Mouse (Mus musculus): ENCODE measurements at regions not wholly inside any gene's neighbourhood (a gene's known extent, or its start where the extent isn't known, plus 50 kb on each side); places are given as distances from the start of the nearest gene placed in this dataset.
A peak's percentile ranks its signal among the peaks of the same experiment; 100 is the strongest.
"Not testable (repeated sequence)": the region's sequence is repeated elsewhere in the genome, so short reads cannot be mapped to it uniquely, and the experiment has no call there.

DNA sequence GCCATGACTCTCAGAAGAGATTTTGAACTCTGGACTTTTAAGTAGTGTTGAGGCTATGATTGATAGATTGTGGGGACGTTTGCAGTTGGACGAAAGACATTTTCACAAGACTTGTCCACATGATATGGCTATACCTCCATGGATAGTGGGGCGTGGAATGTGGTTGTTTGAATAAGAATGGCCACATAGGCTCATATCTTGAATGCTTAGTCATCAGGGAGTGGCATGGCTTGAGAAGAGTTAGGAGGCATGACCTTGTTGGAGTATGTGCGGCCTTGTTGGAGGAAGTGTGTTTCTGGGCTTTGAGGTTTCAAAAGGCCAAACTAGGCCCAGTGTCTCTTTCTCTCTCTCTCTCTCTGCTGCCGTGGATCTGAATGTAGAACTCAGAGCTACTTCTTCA lies 204.7 kb upstream of the Pclo start:
- no peak for DNase-seq (ENCODE audit: low spot score)
- H3K4me2 ChIP-seq (replicated peaks): no peak overlapping the region
- H3K9me3 ChIP-seq (ENCODE audit: control insufficient read depth, low read length): no peaks in the 10 kb centered on the region
- H3K36me3 ChIP-seq (replicated peaks; ENCODE audit: control insufficient read depth, insufficient read depth): no peaks in the 10 kb centered on the region
- no peaks in the 10 kb centered on the region for H3K27me3 ChIP-seq (ENCODE audit: control insufficient read depth, insufficient read depth, low read length)
- no peak overlapping the region for H3K4me3 ChIP-seq (replicated peaks; ENCODE audit: low read length)
- no peaks in the 10 kb centered on the region for H3K4me1 ChIP-seq (replicated peaks; ENCODE audit: control insufficient read depth, insufficient read depth, low read length)
- H3K27ac ChIP-seq: no peak overlapping the region
- no peak for ATAC-seq (ENCODE audit: low FRiP score)
- H3K9ac ChIP-seq: no peak overlapping the region
- 92% methylated on average over 5 of the region's 5 CpGs for WGBS

DNA sequence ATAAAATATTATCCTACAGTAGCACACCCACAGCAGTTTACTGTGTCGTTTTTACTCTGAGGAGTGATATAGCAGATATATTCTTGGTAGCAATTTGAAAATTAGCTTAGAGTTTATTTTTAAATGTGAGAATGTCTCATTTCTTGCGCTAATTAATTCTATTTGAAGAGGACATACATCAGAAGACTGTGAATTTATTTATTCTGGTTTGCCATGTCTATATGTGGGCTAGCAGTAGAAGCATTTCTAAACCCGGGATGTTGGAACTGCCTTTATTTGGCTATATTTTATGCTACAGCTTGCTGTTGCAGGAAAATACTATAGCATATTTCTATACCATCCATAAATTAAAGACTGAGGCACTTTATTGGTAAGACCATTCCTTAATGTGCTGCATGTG lies 203.0 kb upstream of the Pclo start:
- Histone ChIP-seq H3K4me3 (replicated peaks; ENCODE audit: low read length) (no peak overlapping the region), H3K27me3 (ENCODE audit: control insufficient read depth, insufficient read depth, low read length) (no peaks in the 10 kb centered on the region), H3K9ac (no peak overlapping the region), H3K4me2 (replicated peaks) (no peak overlapping the region), H3K9me3 (ENCODE audit: control insufficient read depth, low read length) (no peaks in the 10 kb centered on the region), H3K27ac (no peak overlapping the region), H3K36me3 (replicated peaks; ENCODE audit: control insufficient read depth, insufficient read depth) (no peaks in the 10 kb centered on the region), H3K4me1 (replicated peaks; ENCODE audit: control insufficient read depth, insufficient read depth, low read length) (no peaks in the 10 kb centered on the region)
- DNase-seq (ENCODE audit: low spot score) (no peak), ATAC-seq (ENCODE audit: low FRiP score) (no peak)
- WGBS: 92% methylated on average over 3 of the region's 3 CpGs

DNA sequence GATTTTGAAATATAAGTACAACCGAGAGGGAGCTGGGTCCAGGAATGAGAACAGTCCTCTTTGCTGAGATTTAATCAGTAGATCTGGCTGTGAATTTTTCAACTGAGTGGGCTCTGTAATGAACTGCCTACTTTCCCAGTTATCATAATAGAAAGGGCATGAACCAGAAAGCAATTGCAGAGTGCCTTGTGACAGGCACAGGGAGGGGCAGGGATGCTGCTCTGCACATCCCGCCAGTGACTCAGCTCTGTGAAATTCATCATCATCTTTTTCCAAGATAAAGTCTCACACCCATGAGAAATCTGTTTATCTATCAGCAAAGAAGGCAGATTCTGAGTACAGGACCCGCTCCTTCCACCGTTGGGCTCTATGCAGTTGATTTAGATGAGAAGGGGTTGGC lies 194.5 kb upstream of the Pclo start:
- Histone ChIP-seq H3K4me2 (replicated peaks) (no peak overlapping the region), H3K9me3 (ENCODE audit: control insufficient read depth, low read length) (no peaks in the 10 kb centered on the region), H3K27me3 (ENCODE audit: control insufficient read depth, insufficient read depth, low read length) (no peaks in the 10 kb centered on the region), H3K9ac (no peak overlapping the region), H3K36me3 (replicated peaks; ENCODE audit: control insufficient read depth, insufficient read depth) (no peaks in the 10 kb centered on the region), H3K4me3 (replicated peaks; ENCODE audit: low read length) (no peak overlapping the region), H3K4me1 (replicated peaks; ENCODE audit: control insufficient read depth, insufficient read depth, low read length) (no peaks in the 10 kb centered on the region), H3K27ac (no peak overlapping the region)
- no peak for DNase-seq (ENCODE audit: low spot score)
- ATAC-seq (ENCODE audit: low FRiP score): no peak; the same call in 1 of the 2 replicates
- 86% methylated on average over 4 of the region's 4 CpGs for WGBS

DNA sequence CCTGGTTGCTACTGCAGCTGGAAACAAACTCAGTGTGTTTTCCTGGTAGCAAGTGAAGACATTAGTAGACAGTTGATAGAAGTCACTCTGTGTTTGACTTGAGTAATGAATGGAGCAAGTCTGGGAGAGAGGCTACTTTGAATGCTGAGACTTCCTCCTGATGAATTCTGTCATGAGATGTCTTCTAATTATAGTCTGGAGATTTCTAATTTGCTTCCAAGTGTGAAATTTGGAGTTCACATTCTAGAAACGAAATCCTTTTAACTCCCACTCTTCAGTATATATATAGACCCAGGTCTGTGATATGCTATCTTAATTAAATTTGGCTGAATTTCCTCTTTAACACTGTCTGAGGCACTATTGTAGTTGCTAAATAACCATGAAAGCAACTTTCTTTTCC lies 192.7 kb upstream of the Pclo start:
- no peak for DNase-seq (ENCODE audit: low spot score)
- Histone ChIP-seq H3K4me1 (replicated peaks; ENCODE audit: control insufficient read depth, insufficient read depth, low read length) (no peaks in the 10 kb centered on the region), H3K9me3 (ENCODE audit: control insufficient read depth, low read length) (no peaks in the 10 kb centered on the region), H3K27me3 (ENCODE audit: control insufficient read depth, insufficient read depth, low read length) (no peaks in the 10 kb centered on the region), H3K9ac (no peak overlapping the region), H3K4me3 (replicated peaks; ENCODE audit: low read length) (no peak overlapping the region), H3K27ac (no peak overlapping the region), H3K4me2 (replicated peaks) (no peak overlapping the region), H3K36me3 (replicated peaks; ENCODE audit: control insufficient read depth, insufficient read depth) (no peaks in the 10 kb centered on the region)
- WGBS: 59% methylated on average over 1 of the region's 1 CpGs
- no peak for ATAC-seq (ENCODE audit: low FRiP score)

DNA sequence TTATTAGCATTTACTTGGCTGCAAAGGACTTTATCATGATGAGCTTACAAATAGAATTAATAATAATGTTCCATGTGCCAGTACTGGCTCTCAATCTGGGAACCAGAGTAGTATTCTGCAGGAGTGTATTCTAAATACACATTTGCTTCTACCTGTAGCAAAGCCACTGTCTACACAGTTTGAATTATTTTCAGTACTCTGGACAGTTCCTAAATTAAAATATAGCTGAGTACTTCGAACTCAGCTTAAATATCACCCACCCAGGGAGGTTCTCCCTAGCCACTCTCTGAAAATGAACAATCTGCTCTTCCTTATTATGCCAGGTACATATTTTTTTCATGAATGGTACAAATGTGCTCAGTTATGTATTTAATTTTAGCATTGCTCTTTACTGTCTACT lies 154.3 kb upstream of the Pclo start:
- Histone ChIP-seq H3K4me2 (replicated peaks) (no peak overlapping the region), H3K9ac (no peak overlapping the region), H3K4me3 (replicated peaks; ENCODE audit: low read length) (no peak overlapping the region), H3K4me1 (replicated peaks; ENCODE audit: control insufficient read depth, insufficient read depth, low read length) (no peaks in the 10 kb centered on the region), H3K9me3 (ENCODE audit: control insufficient read depth, low read length) (no peaks in the 10 kb centered on the region), H3K36me3 (replicated peaks; ENCODE audit: control insufficient read depth, insufficient read depth) (no peaks in the 10 kb centered on the region), H3K27me3 (ENCODE audit: control insufficient read depth, insufficient read depth, low read length) (no peaks in the 10 kb centered on the region), H3K27ac (no peak overlapping the region)
- ATAC-seq (ENCODE audit: low FRiP score) (no peak), DNase-seq (ENCODE audit: low spot score) (no peak)
- WGBS: 80% methylated on average over 1 of the region's 1 CpGs

DNA sequence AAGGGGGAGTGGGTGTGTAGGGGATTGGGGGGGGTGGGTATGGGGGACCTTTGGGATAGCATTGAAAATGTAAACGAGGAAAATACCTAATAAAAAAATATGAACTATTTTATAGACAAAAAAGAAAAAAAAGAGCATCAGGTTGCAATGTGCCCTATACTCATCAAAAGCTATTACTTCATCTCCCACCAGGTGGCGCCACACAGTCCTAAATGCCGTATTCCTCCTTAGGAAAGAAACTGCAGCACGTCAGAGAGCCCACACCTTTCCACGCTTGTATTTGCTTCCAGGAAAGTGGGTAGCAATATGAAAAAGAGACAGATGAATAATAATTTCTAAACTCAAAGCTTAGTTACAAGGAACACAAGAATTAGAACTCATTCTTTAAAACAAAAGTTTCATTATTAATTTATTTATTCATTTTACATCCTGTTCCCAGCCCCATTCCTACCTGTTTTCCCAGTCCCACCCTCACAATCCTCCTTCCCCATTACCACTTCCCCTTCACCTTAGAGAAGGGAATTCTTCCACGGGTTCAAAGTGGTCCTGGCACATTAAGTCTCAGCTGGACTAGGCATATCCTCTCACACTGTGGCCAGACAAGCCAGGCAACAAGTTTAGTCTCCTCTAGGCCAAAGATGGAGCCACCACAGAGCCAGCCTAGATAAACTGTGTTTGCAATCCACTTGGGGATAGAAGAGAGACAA lies 125.4 kb upstream of the Pclo start:
- DNase-seq (ENCODE audit: low spot score) (peak; percentile 77), ATAC-seq (ENCODE audit: low FRiP score) (peak; percentile 91)
- WGBS: 32% methylated on average over 6 of the region's 6 CpGs
- H3K4me1 ChIP-seq (replicated peaks; ENCODE audit: control insufficient read depth, insufficient read depth, low read length): no peaks in the 10 kb centered on the region
- no peak overlapping the region for H3K9ac ChIP-seq
- H3K4me2 ChIP-seq (replicated peaks): no peak overlapping the region
- no peaks in the 10 kb centered on the region for H3K9me3 ChIP-seq (ENCODE audit: control insufficient read depth, low read length)
- no peak overlapping the region for H3K27ac ChIP-seq
- H3K4me3 ChIP-seq (replicated peaks; ENCODE audit: low read length): no peak overlapping the region
- no peaks in the 10 kb centered on the region for H3K27me3 ChIP-seq (ENCODE audit: control insufficient read depth, insufficient read depth, low read length)
- no peaks in the 10 kb centered on the region for H3K36me3 ChIP-seq (replicated peaks; ENCODE audit: control insufficient read depth, insufficient read depth)

DNA sequence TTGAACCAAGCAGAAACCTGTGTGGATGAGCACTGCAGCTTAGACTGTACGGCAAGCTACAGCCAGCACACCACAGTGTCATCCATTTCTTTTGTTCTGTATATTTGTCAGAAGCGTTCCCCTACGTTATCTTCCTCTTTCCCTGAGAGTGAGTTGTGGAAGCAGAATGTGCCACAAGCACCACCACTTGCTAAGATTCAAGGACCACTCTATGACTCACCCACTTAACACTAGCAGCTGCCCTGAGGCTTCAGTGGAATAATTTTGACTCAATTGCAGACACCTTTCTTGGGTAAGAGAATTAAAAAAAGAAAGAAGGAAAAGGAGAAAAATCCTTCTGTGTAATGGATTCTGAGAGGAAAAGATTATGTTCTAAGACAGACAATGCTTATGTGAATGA lies 122.9 kb upstream of the Pclo start:
- ATAC-seq (ENCODE audit: low FRiP score) (no peak), DNase-seq (ENCODE audit: low spot score) (no peak)
- H3K4me1 ChIP-seq (replicated peaks; ENCODE audit: control insufficient read depth, insufficient read depth, low read length): no peaks in the 10 kb centered on the region
- no peak overlapping the region for H3K4me3 ChIP-seq (replicated peaks; ENCODE audit: low read length)
- no peak overlapping the region for H3K9ac ChIP-seq
- H3K9me3 ChIP-seq (ENCODE audit: control insufficient read depth, low read length): no peaks in the 10 kb centered on the region
- H3K36me3 ChIP-seq (replicated peaks; ENCODE audit: control insufficient read depth, insufficient read depth): no peaks in the 10 kb centered on the region
- WGBS: 79% methylated on average over 3 of the region's 3 CpGs
- H3K27ac ChIP-seq: no peak overlapping the region
- no peaks in the 10 kb centered on the region for H3K27me3 ChIP-seq (ENCODE audit: control insufficient read depth, insufficient read depth, low read length)
- H3K4me2 ChIP-seq (replicated peaks): no peak overlapping the region

DNA sequence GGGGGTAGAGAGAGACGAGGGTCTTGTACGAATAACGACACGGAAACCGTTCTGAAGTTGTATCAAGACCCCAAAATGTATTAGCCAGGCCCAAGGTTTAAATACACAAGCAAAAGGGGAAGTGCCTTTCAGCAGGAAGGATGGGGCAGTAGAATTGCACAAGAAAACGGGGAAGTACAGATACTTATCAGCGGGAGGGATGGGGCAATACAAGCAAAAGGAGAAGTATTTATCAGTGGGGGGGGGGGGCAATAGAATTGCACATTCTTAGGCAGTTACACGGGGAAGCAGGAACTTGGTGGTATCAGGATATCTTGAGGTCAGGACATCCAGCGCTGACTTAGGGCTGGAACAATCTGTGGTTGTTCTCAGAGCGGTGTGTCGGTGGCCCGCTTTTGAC lies 111.3 kb upstream of the Pclo start:
- H3K9ac ChIP-seq; H3K4me1 ChIP-seq (replicated peaks; ENCODE audit: control insufficient read depth, insufficient read depth, low read length); DNase-seq (ENCODE audit: low spot score); H3K4me3 ChIP-seq (replicated peaks; ENCODE audit: low read length); H3K36me3 ChIP-seq (replicated peaks; ENCODE audit: control insufficient read depth, insufficient read depth); H3K4me2 ChIP-seq (replicated peaks); H3K27ac ChIP-seq; H3K9me3 ChIP-seq (ENCODE audit: control insufficient read depth, low read length); H3K27me3 ChIP-seq (ENCODE audit: control insufficient read depth, insufficient read depth, low read length); ATAC-seq (ENCODE audit: low FRiP score): not testable (repeated sequence)
- 92% methylated on average over 4 of the region's 12 CpGs for WGBS

DNA sequence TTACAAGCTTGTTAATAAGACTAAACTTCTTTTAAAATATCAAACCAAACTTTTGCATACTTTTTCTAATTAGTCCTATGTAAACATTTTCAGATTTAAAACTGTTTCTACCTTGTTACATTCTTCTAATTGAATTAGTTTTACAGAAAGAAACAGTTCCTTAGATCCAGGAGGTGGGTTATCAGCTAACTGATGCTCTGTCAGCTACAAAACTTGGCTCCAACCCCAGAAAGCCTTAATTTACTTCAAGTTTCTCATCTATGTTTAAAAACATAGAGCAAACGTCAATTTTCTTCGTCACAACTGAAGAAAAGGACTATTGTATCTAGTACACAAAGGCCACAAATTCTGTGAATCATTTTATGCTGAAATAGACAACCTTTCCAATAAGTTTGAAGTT lies 110.4 kb upstream of the Pclo start:
- H3K4me1 ChIP-seq (replicated peaks; ENCODE audit: control insufficient read depth, insufficient read depth, low read length): no peaks in the 10 kb centered on the region
- 87% methylated on average over 2 of the region's 2 CpGs for WGBS
- no peaks in the 10 kb centered on the region for H3K36me3 ChIP-seq (replicated peaks; ENCODE audit: control insufficient read depth, insufficient read depth)
- H3K27ac ChIP-seq: no peak overlapping the region
- H3K4me3 ChIP-seq (replicated peaks; ENCODE audit: low read length): no peak overlapping the region
- H3K9me3 ChIP-seq (ENCODE audit: control insufficient read depth, low read length): no peaks in the 10 kb centered on the region
- no peak overlapping the region for H3K4me2 ChIP-seq (replicated peaks)
- ATAC-seq (ENCODE audit: low FRiP score) (no peak), DNase-seq (ENCODE audit: low spot score) (no peak)
- H3K9ac ChIP-seq: no peak overlapping the region
- H3K27me3 ChIP-seq (ENCODE audit: control insufficient read depth, insufficient read depth, low read length): no peaks in the 10 kb centered on the region

DNA sequence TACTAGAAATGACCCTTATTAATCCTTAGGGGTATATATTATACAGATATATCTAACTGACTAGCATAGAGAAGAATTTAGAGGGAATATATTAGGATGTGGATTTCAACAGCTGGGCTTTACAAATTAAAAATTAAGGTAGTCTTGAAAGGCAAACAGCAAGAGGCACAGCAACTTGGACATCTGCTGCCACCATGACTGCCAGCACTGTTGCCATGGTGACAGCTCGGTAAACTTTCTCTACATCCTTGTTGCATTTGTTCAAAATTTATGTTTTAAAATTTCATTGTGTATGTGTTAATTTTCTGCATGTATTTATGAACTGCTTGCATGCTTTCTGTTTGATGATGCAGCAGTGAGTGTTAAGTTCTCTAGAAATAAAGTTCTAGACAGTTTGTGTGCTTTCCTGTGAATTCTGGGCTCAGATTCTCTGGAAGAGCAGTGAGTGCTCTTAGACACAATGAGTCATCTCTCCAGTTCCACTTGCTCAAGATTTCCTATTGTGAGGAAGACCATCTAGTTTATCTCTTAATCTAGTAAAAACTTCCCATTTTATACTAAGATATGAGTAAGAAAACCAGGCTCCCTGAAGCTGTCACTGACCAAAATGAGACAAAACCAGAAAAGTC lies 99.4 kb upstream of the Pclo start:
- 62% methylated on average over 1 of the region's 1 CpGs for WGBS
- Histone ChIP-seq H3K9ac (no peak overlapping the region), H3K4me3 (replicated peaks; ENCODE audit: low read length) (no peak overlapping the region), H3K4me2 (replicated peaks) (no peak overlapping the region), H3K27ac (no peak overlapping the region), H3K36me3 (replicated peaks; ENCODE audit: control insufficient read depth, insufficient read depth) (no peaks in the 10 kb centered on the region), H3K4me1 (replicated peaks; ENCODE audit: control insufficient read depth, insufficient read depth, low read length) (no peaks in the 10 kb centered on the region), H3K27me3 (ENCODE audit: control insufficient read depth, insufficient read depth, low read length) (no peaks in the 10 kb centered on the region), H3K9me3 (ENCODE audit: control insufficient read depth, low read length) (no peaks in the 10 kb centered on the region)
- ATAC-seq (ENCODE audit: low FRiP score): no peak
- DNase-seq (ENCODE audit: low spot score): no peak
